Mouse (Mus musculus) lung, adult 2 months (tissue): Measurements from ENCODE around the gene Rad51ap1. TPM values are rescaled to one million over a fixed set of nuclear protein-coding genes. Genes with fewer than 3 reads are reported as not detected.

ENCODE experiments used
- DNase-seq: peaks from one replicate; pipeline ENCODE4 v3.0.0; 2022
- H3K4me1 ChIP-seq: fragments of 200-500 bp; 2 replicates; pipeline ENCODE4 v1.6.1; 2011; ENCODE audit warnings: low read length; ENCODE audit not compliant: control insufficient read depth, insufficient read depth
- H3K4me3 ChIP-seq: fragments of 200-500 bp; replicated peaks from 2 replicates; pipeline ENCODE3; 2011; ENCODE audit warnings: low read depth, mild to moderate bottlenecking, control low read depth, low read length; ENCODE audit errors: extremely low read depth
- CTCF ChIP-seq: fragments of 200-500 bp; IDR thresholded peaks from 2 replicates; pipeline ENCODE4 v1.5.1; 2011; ENCODE audit warnings: mild to moderate bottlenecking, low read length, control low read depth; ENCODE audit not compliant: insufficient read depth
- POLR2A ChIP-seq: fragments of 200-500 bp; IDR thresholded peaks from 2 replicates; pipeline ENCODE4 v1.6.1; 2011; ENCODE audit warnings: low read depth, mild to moderate bottlenecking, control low read depth, low read length, borderline replicate concordance; ENCODE audit errors: extremely low read depth
- WGBS: fragments of 180-500 bp; shearing (Covaris S2); methylation state at CpG from one replicate; pipeline ENCODE4 v1.1.7; 2018; 5-methylcytosine and 5-hydroxymethylcytosine counted together
- polyA plus RNA-seq: library from polyadenylated mRNA; depleted of rRNA; stranded (reverse); fragments of >200 nt; gene quantifications from 2 replicates; pipeline ENCODE4 v1.2.3, GENCODE M21; 2012; rRNA removed

The Rad51ap1 gene
- 0.48 and 1.1 TPM in 2 replicates for polyA plus RNA-seq

- H3K4me1 ChIP-seq = peaks cover 3% of the 10 kb centered on the region; the same call in 1 of the 2 replicates
Measured at GRCm38 (mm10) chr6:126939487-126940171, at the start of gene Rad51ap1, which contains the start of gene D6Wsu163e. TSS of gene Rad51ap1 (minus strand) at chr6:126939587. TSS of gene D6Wsu163e (plus strand) at chr6:126939962.

GRCm38 (mm10) chr6:126981539-126982234 lies 42.3 kb upstream of the Rad51ap1 start:
- no peaks in the 10 kb centered on the region for H3K4me1 ChIP-seq
- TF ChIP-seq POLR2A (no peak), CTCF (no peak)
- WGBS = 23% methylated on average over 5 of the region's 5 CpGs
- no peak overlapping the region for H3K4me3 ChIP-seq
- no peak for DNase-seq

More at GRCm38 (mm10) chr6:126939487-126940171, at the start of gene Rad51ap1, which contains the start of gene D6Wsu163e:
- peak within 1 kb of the TSS; percentile 89 for H3K4me3 ChIP-seq
- peak; percentile 15; the same call in 1 of the 2 replicates for TF ChIP-seq POLR2A
- TF ChIP-seq CTCF = no peak
- under 1% methylated on average over 33 of the region's 33 CpGs for WGBS
- DNase-seq = peak; percentile 89

GRCm38 (mm10) chr6:126966241-126967026 lies 27.0 kb upstream of the Rad51ap1 start:
- WGBS = 71% methylated on average over 14 of the region's 14 CpGs
- TF ChIP-seq POLR2A = no peak
- no peak for TF ChIP-seq CTCF
- Histone ChIP-seq H3K4me1 (no peaks in the 10 kb centered on the region), H3K4me3 (no peak overlapping the region)
- no peak for DNase-seq

GRCm38 (mm10) chr6:126963426-126963825 lies 24.0 kb upstream of the Rad51ap1 start:
- no peaks in the 10 kb centered on the region for H3K4me1 ChIP-seq
- no peak for TF ChIP-seq POLR2A
- no peak for TF ChIP-seq CTCF
- DNase-seq = no peak
- no peak overlapping the region for H3K4me3 ChIP-seq
- WGBS = 87% methylated on average over 9 of the region's 9 CpGs

- no peak for TF ChIP-seq POLR2A
- no peak for TF ChIP-seq CTCF
- H3K4me1 ChIP-seq = no peaks in the 10 kb centered on the region
- DNase-seq = no peak
- 71% methylated on average over 5 of the region's 5 CpGs for WGBS
- no peak overlapping the region for H3K4me3 ChIP-seq
Measured at GRCm38 (mm10) chr6:126962709-126963108, 23.3 kb upstream of the Rad51ap1 start.

GRCm38 (mm10) chr6:126961371-126962018 lies 22.1 kb upstream of the Rad51ap1 start:
- WGBS = 89% methylated on average over 8 of the region's 8 CpGs
- no peak overlapping the region for H3K4me3 ChIP-seq
- no peak for DNase-seq
- TF ChIP-seq POLR2A = no peak
- no peak for TF ChIP-seq CTCF
- no peaks in the 10 kb centered on the region for H3K4me1 ChIP-seq

- DNase-seq = peak; percentile 62
- TF ChIP-seq CTCF = peak; percentile 91
- no peak for TF ChIP-seq POLR2A
- Histone ChIP-seq H3K4me1 (no peaks in the 10 kb centered on the region), H3K4me3 (no peak overlapping the region)
- WGBS = 6% methylated on average over 10 of the region's 10 CpGs
Measured at GRCm38 (mm10) chr6:126955734-126956133, 16.3 kb upstream of the Rad51ap1 start.

- DNase-seq = no peak
- Histone ChIP-seq H3K4me3 (no peak overlapping the region), H3K4me1 (no peaks in the 10 kb centered on the region)
- no peak for TF ChIP-seq POLR2A
- no peak; the same call in 1 of the 2 replicates for TF ChIP-seq CTCF
- WGBS = 91% methylated on average over 4 of the region's 4 CpGs
Measured at GRCm38 (mm10) chr6:126948336-126948735, 8.9 kb upstream of the Rad51ap1 start.
